Mouse (Mus musculus): ENCODE results near the gene Nipal1. TPM values are rescaled to one million over a fixed set of nuclear protein-coding genes. Genes with fewer than 3 reads are reported as not detected.

Nipal1 gene
- polyA plus RNA-seq, 2 experiments: 2.4 to 16.5 TPM

GRCm38 (mm10) chr5:72664854-72665253, 17.3 kb downstream of the Nipal1 start:
- Histone ChIP-seq H3K27me3 (ENCODE audit: control insufficient read depth, insufficient read depth, low read length) (no peaks in the 10 kb centered on the region), H3K9ac (ENCODE audit: low read depth, low read length, severe bottlenecking) (no peak overlapping the region), H3K4me1 (ENCODE audit: control insufficient read depth, insufficient read depth, low read length) (no peaks in the 10 kb centered on the region), H3K27ac (replicated peaks; ENCODE audit: low read depth, low read length) (no peak overlapping the region), H3K9me3 (ENCODE audit: control insufficient read depth, low read length) (no peaks in the 10 kb centered on the region), H3K4me2 (replicated peaks; ENCODE audit: low read depth, low read length, severe bottlenecking) (no peak overlapping the region), H3K36me3 (ENCODE audit: control insufficient read depth, insufficient read depth, low read length) (no peaks in the 10 kb centered on the region), H3K4me3 (replicated peaks; ENCODE audit: low read length) (no peak overlapping the region)
- DNase-seq (ENCODE audit: low spot score) (no peak), ATAC-seq (ENCODE audit: low FRiP score, low read depth) (no peak)
- 50% methylated on average over 3 of the region's 3 CpGs for WGBS
- no peak for TF ChIP-seq POLR2A (IDR thresholded peaks at IDR 0.05; ENCODE audit: borderline replicate concordance, extremely low read depth, insufficient read depth, insufficient read length)

- Histone ChIP-seq H3K4me3 (replicated peaks; ENCODE audit: low read length) (no peak overlapping the region), H3K27ac (replicated peaks; ENCODE audit: low read depth, low read length) (no peak overlapping the region), H3K9me3 (ENCODE audit: control insufficient read depth, low read length) (no peaks in the 10 kb centered on the region), H3K4me2 (replicated peaks; ENCODE audit: low read depth, low read length, severe bottlenecking) (no peak overlapping the region), H3K36me3 (ENCODE audit: control insufficient read depth, insufficient read depth, low read length) (no peaks in the 10 kb centered on the region), H3K4me1 (ENCODE audit: control insufficient read depth, insufficient read depth, low read length) (no peaks in the 10 kb centered on the region), H3K9ac (ENCODE audit: low read depth, low read length, severe bottlenecking) (no peak overlapping the region), H3K27me3 (ENCODE audit: control insufficient read depth, insufficient read depth, low read length) (no peaks in the 10 kb centered on the region)
- ATAC-seq (ENCODE audit: low FRiP score, low read depth) (no peak), DNase-seq (ENCODE audit: low spot score) (no peak)
- no peak for TF ChIP-seq POLR2A (IDR thresholded peaks at IDR 0.05; ENCODE audit: borderline replicate concordance, extremely low read depth, insufficient read depth, insufficient read length)
- 22% methylated on average over 5 of the region's 5 CpGs for WGBS
Observed at GRCm38 (mm10) chr5:72665281-72665680, 17.7 kb downstream of the Nipal1 start.

GRCm38 (mm10) chr5:72666428-72666827, 18.8 kb downstream of the Nipal1 start:
- Histone ChIP-seq H3K9me3 (ENCODE audit: control insufficient read depth, low read length) (no peaks in the 10 kb centered on the region), H3K4me1 (ENCODE audit: control insufficient read depth, insufficient read depth, low read length) (no peaks in the 10 kb centered on the region), H3K4me2 (replicated peaks; ENCODE audit: low read depth, low read length, severe bottlenecking) (no peak overlapping the region), H3K27ac (replicated peaks; ENCODE audit: low read depth, low read length) (no peak overlapping the region), H3K27me3 (ENCODE audit: control insufficient read depth, insufficient read depth, low read length) (no peaks in the 10 kb centered on the region), H3K9ac (ENCODE audit: low read depth, low read length, severe bottlenecking) (no peak overlapping the region), H3K36me3 (ENCODE audit: control insufficient read depth, insufficient read depth, low read length) (no peaks in the 10 kb centered on the region), H3K4me3 (replicated peaks; ENCODE audit: low read length) (no peak overlapping the region)
- DNase-seq (ENCODE audit: low spot score) (no peak), ATAC-seq (ENCODE audit: low FRiP score, low read depth) (no peak)
- WGBS: 67% methylated on average over 7 of the region's 7 CpGs
- no peak for TF ChIP-seq POLR2A (IDR thresholded peaks at IDR 0.05; ENCODE audit: borderline replicate concordance, extremely low read depth, insufficient read depth, insufficient read length)

- DNase-seq (ENCODE audit: low spot score) (no peak), ATAC-seq (ENCODE audit: low FRiP score, low read depth) (no peak)
- H3K9me3 ChIP-seq (ENCODE audit: control insufficient read depth, low read length): no peaks in the 10 kb centered on the region
- no peak for TF ChIP-seq POLR2A (IDR thresholded peaks at IDR 0.05; ENCODE audit: borderline replicate concordance, extremely low read depth, insufficient read depth, insufficient read length)
- no peak overlapping the region for H3K4me3 ChIP-seq (replicated peaks; ENCODE audit: low read length)
- no peak overlapping the region for H3K27ac ChIP-seq (replicated peaks; ENCODE audit: low read depth, low read length)
- WGBS: 85% methylated on average over 9 of the region's 9 CpGs
- no peak overlapping the region for H3K9ac ChIP-seq (ENCODE audit: low read depth, low read length, severe bottlenecking)
- no peaks in the 10 kb centered on the region for H3K4me1 ChIP-seq (ENCODE audit: control insufficient read depth, insufficient read depth, low read length)
- no peaks in the 10 kb centered on the region for H3K36me3 ChIP-seq (ENCODE audit: control insufficient read depth, insufficient read depth, low read length)
- no peaks in the 10 kb centered on the region for H3K27me3 ChIP-seq (ENCODE audit: control insufficient read depth, insufficient read depth, low read length)
- no peak overlapping the region for H3K4me2 ChIP-seq (replicated peaks; ENCODE audit: low read depth, low read length, severe bottlenecking)
Observed at GRCm38 (mm10) chr5:72668351-72668750, 20.8 kb downstream of the Nipal1 start.

GRCm38 (mm10) chr5:72671017-72671699, 23.6 kb downstream of the Nipal1 start:
- Histone ChIP-seq H3K4me3 (replicated peaks; ENCODE audit: low read length) (no peak overlapping the region), H3K4me1 (ENCODE audit: control insufficient read depth, insufficient read depth, low read length) (no peaks in the 10 kb centered on the region), H3K9ac (ENCODE audit: low read depth, low read length, severe bottlenecking) (no peak overlapping the region), H3K9me3 (ENCODE audit: control insufficient read depth, low read length) (no peaks in the 10 kb centered on the region), H3K27ac (replicated peaks; ENCODE audit: low read depth, low read length) (no peak overlapping the region), H3K27me3 (ENCODE audit: control insufficient read depth, insufficient read depth, low read length) (no peaks in the 10 kb centered on the region), H3K36me3 (ENCODE audit: control insufficient read depth, insufficient read depth, low read length) (no peaks in the 10 kb centered on the region), H3K4me2 (replicated peaks; ENCODE audit: low read depth, low read length, severe bottlenecking) (no peak overlapping the region)
- ATAC-seq (ENCODE audit: low FRiP score, low read depth) (no peak), DNase-seq (ENCODE audit: low spot score) (no peak)
- 75% methylated on average over 8 of the region's 8 CpGs for WGBS
- no peak for TF ChIP-seq POLR2A (IDR thresholded peaks at IDR 0.05; ENCODE audit: borderline replicate concordance, extremely low read depth, insufficient read depth, insufficient read length)
